Mouse (Mus musculus) cerebellum, adult 2 months (tissue): ENCODE results near the gene Chit1. TPM values are rescaled to one million over a fixed set of nuclear protein-coding genes. Genes with fewer than 3 reads are reported as not detected.

Experiments
- DNase-seq, 2 experiments: peaks; one replicate each; pipeline ENCODE4 v3.0.0; 2021
- H3K27ac ChIP-seq: fragments of 200-500 bp; 2 replicates; pipeline ENCODE4 v1.5.1; 2012; ENCODE audit warnings: low read length, control low read depth, inconsistent platforms; ENCODE audit not compliant: insufficient read depth
- H3K27me3 ChIP-seq: fragments of 200-500 bp; 2 replicates; pipeline ENCODE4 v1.6.1; 2012; ENCODE audit warnings: inconsistent platforms, mild to moderate bottlenecking, low read length, moderate library complexity; ENCODE audit not compliant: control insufficient read depth, insufficient read depth
- H3K4me1 ChIP-seq: fragments of 200-500 bp; 2 replicates; pipeline ENCODE4 v1.6.1; 2011; ENCODE audit warnings: low read length; ENCODE audit not compliant: control insufficient read depth, insufficient read depth
- H3K4me3 ChIP-seq: fragments of 200-500 bp; replicated peaks from 2 replicates; pipeline ENCODE3; 2011; ENCODE audit warnings: mild to moderate bottlenecking, low read depth, low read length, control low read depth; ENCODE audit not compliant: insufficient read depth
- CTCF ChIP-seq: fragments of 200-500 bp; IDR thresholded peaks from 2 replicates; pipeline ENCODE4 v1.5.1; 2011; ENCODE audit warnings: low read depth, mild to moderate bottlenecking, control low read depth, low read length, moderate library complexity, borderline replicate concordance; ENCODE audit not compliant: insufficient read depth
- POLR2A ChIP-seq: fragments of 200-500 bp; IDR thresholded peaks from 2 replicates; pipeline ENCODE4 v1.6.1; 2011; ENCODE audit warnings: low read length, control low read depth, borderline replicate concordance; ENCODE audit not compliant: insufficient read depth
- WGBS: fragments of 180-500 bp; shearing (Covaris S2); methylation state at CpG from one replicate; pipeline ENCODE4 v1.1.7; 2018; 5-methylcytosine and 5-hydroxymethylcytosine counted together
- polyA plus RNA-seq: library from polyadenylated mRNA; depleted of rRNA; stranded (reverse); fragments of >200 nt; gene quantifications from 2 replicates; pipeline ENCODE4 v1.2.3, GENCODE M21; 2012

Gene Chit1
- polyA plus RNA-seq, 1 experiment, result not detected

DNA sequence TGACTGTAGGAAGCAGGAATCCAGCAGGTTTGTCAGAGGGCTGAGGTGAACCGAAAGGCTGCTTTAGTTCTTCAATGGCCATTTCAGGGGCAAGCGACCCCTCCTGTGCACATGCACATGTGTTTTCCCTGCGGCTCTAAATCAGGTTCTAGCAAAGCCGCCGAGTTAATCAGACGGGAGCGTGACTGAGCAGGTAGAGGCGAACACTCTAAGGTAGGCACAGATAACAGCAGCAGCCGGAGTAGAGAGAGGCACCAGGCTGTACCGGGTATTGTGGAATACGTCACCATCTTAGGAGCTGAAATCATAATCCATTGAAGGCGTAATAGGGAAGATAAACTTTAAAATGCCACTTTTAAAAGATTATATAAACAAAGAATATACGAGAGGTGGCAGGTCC, 3.7 kb downstream of the Chit1 start:
- no peak overlapping the region for H3K4me3 ChIP-seq
- WGBS, result 93% methylated on average over 13 of the region's 13 CpGs
- H3K27ac ChIP-seq, result no peak overlapping the region
- no peak for DNase-seq
- H3K4me1 ChIP-seq, result no peaks in the 10 kb centered on the region
- TF ChIP-seq POLR2A (no peak), CTCF (no peak)
- no peaks in the 10 kb centered on the region for H3K27me3 ChIP-seq

DNA sequence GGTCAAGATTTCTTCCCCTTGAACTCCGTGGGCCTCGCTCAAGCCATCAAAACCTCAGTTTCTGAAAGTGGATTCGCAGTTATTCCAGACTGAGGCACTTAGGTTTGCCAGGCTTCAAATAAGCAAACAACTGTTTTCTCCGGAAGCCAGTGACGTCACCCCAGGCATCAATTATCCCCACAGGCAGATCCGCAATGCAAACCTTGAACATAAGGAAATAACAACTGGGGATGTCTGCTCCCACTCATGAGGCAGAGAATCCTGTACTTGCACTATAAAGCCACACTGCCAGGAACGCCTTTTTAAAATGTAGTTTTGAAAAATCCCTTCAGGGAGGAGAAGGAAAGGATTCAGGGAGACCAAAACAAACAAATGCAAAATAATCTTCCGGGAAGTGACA, 4.4 kb downstream of the Chit1 start:
- no peak for DNase-seq
- H3K4me3 ChIP-seq, result no peak overlapping the region
- TF ChIP-seq CTCF, result no peak
- no peak for TF ChIP-seq POLR2A
- no peaks in the 10 kb centered on the region for H3K4me1 ChIP-seq
- no peak overlapping the region for H3K27ac ChIP-seq
- no peaks in the 10 kb centered on the region for H3K27me3 ChIP-seq
- 75% methylated on average over 8 of the region's 8 CpGs for WGBS

GRCm38 (mm10) chr1:134117110-134117509, 6.1 kb downstream of the Chit1 start:
- Histone ChIP-seq H3K4me1 (no peaks in the 10 kb centered on the region), H3K27ac (no peak overlapping the region), H3K4me3 (no peak overlapping the region), H3K27me3 (no peaks in the 10 kb centered on the region)
- DNase-seq, result no peak
- TF ChIP-seq POLR2A (no peak), CTCF (no peak)
- 55% methylated on average over 5 of the region's 5 CpGs for WGBS

DNA sequence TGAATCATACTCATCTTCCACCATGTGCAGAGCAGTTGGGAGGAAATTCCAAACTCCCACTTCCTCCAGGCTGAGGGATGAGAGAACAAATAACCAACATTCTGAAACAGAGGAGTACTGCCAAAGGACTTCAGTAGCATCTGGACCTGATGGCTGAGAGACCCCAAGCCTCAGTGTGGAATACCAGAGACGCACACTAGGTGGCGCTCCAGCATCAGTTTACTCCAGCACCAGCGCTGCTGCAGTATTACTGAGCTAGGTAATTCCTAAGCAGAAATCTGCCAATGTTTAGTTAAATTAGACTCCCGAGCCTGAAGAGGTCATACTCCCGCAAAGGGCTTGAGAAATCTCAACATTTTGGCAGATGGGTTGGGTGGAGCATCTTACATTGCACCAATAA, 9.1 kb downstream of the Chit1 start:
- DNase-seq, result peak; percentile 74 to 90
- Histone ChIP-seq H3K4me1 (no peaks in the 10 kb centered on the region), H3K27me3 (no peaks in the 10 kb centered on the region), H3K27ac (no peak overlapping the region), H3K4me3 (no peak overlapping the region)
- peak; percentile 97 for TF ChIP-seq CTCF
- no peak for TF ChIP-seq POLR2A
- WGBS, result 0% methylated on average over 5 of the region's 5 CpGs

DNA sequence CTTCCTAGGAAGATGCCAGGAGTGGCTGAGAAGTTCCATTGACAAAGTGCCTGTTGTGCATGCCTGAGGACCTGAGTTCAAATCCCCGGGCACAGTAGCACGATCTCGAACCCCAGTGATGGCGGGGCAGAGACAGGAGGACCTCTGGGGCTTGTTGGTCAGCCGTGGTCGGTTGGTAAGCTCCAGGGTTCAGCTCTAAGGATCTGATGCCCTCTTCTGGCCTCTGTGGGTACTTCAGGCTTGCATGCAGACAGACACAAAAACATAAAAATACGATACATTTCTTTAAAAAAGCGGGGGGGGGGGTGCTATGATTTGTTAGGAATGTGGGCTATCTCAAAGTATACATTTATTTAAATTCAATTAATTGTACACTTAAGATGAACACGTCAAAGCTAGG, 11.2 kb downstream of the Chit1 start:
- Histone ChIP-seq H3K27me3 (no peaks in the 10 kb centered on the region), H3K4me1 (no peaks in the 10 kb centered on the region), H3K4me3 (no peak overlapping the region), H3K27ac (no peak overlapping the region)
- 49% methylated on average over 9 of the region's 9 CpGs for WGBS
- TF ChIP-seq POLR2A (no peak), CTCF (peak; percentile 31; the same call in 1 of the 2 replicates)
- no peak for DNase-seq

DNA sequence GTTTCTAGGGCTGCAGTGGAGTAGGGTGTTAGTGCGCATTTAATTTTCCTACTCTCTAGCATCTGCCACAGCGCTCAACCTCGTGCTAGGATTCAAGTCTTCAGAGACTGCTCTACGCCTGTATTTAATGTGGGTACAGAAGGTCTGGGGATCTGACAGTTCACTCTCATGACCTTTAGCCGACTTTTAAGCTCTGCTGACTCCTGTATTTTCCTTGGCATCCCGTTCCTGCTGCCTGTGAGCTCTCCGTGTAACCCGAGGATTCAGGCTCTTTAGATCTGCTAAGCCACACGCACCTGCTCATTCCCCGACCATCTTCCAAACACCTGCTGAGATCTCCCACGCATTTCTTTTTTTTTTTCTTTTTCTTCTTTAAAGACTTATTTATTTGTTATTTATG, 22.3 kb downstream of the Chit1 start:
- Histone ChIP-seq H3K27me3 (no peaks in the 10 kb centered on the region), H3K4me3 (no peak overlapping the region), H3K4me1 (no peaks in the 10 kb centered on the region), H3K27ac (no peak overlapping the region)
- WGBS, result 50% methylated on average over 11 of the region's 11 CpGs
- no peak for DNase-seq
- TF ChIP-seq POLR2A, result no peak
- TF ChIP-seq CTCF, result no peak

DNA sequence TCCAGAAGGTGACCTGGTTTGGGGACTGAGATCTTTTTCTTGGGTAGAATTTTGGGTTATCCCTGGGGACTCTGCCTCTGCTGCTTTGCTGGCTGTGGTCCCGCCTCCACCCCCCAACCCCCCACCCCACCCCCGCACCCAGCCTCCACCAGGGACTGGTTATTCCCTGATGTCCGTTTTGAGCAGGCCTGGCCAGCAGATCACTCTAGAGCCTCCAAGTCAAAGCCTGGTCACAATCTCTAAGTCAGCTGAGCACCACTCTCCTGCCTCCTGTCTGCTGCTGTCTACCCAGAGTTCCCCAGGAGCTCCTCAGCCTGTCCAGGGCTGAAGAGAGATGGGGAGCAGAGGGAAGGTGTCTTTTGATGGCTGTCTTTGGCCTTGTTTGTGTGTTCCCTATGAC, 25.3 kb downstream of the Chit1 start:
- Histone ChIP-seq H3K27me3 (no peaks in the 10 kb centered on the region), H3K4me1 (no peaks in the 10 kb centered on the region), H3K27ac (no peak overlapping the region), H3K4me3 (no peak overlapping the region)
- 61% methylated on average over 3 of the region's 3 CpGs for WGBS
- TF ChIP-seq CTCF (no peak), POLR2A (no peak)
- no peak for DNase-seq

- H3K27me3 ChIP-seq, result no peaks in the 10 kb centered on the region
- TF ChIP-seq CTCF (no peak), POLR2A (no peak)
- no peak overlapping the region for H3K27ac ChIP-seq
- no peak for DNase-seq
- H3K4me3 ChIP-seq, result no peak overlapping the region
- no peaks in the 10 kb centered on the region for H3K4me1 ChIP-seq
- 83% methylated on average over 9 of the region's 9 CpGs for WGBS
Observed at GRCm38 (mm10) chr1:134138424-134138823, 27.4 kb downstream of the Chit1 start.

DNA sequence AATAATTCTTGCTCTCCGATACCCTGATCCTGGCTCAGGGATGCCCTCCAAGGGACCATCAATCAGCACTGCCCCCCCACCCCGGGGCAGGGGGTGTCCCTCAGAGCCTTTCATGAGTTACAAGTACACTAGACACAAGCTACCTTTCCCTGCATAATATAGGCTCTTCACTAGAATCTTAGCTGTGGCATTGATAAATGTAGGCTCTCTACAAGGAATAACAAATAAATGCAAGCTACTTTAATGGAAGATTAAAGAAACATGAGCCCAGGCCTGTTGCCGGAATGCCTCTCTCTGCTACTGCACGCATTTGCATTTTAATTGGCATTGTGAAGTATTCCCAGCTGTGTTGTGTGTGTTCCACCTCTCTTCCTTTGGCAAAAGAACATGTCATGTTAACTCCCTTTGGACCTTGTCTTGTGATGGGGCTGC, 31.3 kb downstream of the Chit1 start:
- no peak for TF ChIP-seq POLR2A
- 54% methylated on average over 4 of the region's 4 CpGs for WGBS
- DNase-seq, result no peak
- H3K4me1 ChIP-seq, result no peaks in the 10 kb centered on the region
- H3K27me3 ChIP-seq, result no peaks in the 10 kb centered on the region
- H3K4me3 ChIP-seq, result no peak overlapping the region
- no peak overlapping the region for H3K27ac ChIP-seq
